Mouse (Mus musculus): Measurements from ENCODE around the gene Gm10134.
"Not testable (repeated sequence)": the region's sequence is repeated elsewhere in the genome, so short reads cannot be mapped to it uniquely, and the experiment has no call there.

Gm10134 gene

DNA sequence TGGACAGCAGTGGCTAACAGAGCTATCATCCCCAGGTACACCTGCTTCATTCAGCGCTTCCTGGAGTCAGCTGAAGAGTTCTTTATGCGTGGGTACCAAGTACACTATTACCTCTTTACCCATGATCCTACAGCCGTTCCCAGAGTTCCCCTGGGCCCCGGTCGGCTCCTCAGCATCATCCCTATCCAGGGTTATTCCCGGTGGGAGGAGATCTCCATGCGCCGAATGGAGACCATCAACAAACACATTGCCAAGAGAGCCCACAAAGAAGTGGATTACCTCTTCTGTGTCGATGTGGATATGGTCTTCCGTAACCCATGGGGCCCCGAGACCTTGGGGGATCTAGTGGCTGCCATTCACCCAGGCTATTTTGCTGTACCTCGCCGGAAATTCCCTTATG lies 1.2 kb upstream of the Gm10134 start:
- no peak for DNase-seq (ENCODE audit: low spot score)

DNA sequence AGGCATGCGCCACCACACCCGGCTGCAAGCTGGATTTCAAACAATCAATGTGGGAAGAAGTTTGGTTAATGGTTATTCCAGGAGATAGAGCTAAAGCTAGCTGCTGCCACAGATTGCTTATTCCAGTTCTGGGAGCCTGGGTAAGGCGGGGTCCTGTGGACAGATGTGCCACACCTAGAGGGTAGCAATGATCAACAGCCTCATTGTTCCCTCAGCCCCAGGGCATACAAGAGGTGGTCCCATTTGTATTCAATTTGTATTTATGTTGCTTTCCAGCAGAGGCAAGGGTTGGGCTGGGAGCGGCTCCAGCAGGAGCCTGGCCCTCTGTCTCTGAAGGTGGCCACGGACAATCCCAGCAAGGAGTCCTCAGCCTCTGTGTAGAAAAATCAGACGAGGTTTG lies 396 bp downstream of the Gm10134 start:
- DNase-seq (ENCODE audit: low spot score), result no peak

GRCm38 (mm10) chr2:28511600-28511999 lies 5.7 kb downstream of the Gm10134 start:
- DNase-seq (ENCODE audit: low spot score), result not testable (repeated sequence)

DNA sequence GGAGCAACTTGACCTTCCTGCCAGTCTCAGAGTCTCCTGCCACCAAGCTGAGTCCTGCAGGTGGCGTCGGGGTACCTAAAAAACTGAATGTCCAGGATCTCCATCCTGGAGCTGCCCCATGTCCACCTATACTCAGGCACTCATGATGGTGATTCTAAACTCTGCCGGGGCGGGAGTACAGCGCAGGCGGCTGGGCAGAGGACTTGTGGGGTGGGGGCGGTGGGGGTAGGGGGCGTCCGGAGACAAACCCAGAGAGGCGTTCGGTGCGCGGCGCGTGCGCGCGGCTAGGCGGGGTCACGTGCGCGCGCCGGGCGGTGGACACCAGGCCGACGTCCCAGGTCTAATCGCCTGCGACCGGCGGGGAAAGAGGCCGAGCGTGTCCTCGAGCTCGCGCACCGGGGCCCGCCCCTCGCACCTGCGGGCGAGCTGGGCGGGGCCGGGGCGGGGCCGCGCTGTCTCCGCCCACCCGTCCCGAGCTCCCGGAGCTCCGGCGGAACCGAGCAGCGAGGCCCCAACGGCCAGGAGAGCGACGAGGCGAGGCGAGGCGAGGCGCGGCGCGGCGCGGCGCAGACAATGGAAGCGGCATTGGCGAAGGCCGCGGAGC lies 7.0 kb downstream of the Gm10134 start, which contains the start of gene Ralgds:
Ralgds (plus strand) TSS at position 328 of the 604 bp plus-strand sequence.
- no peak for DNase-seq (ENCODE audit: low spot score)

GRCm38 (mm10) chr2:28513431-28514370 lies 7.8 kb downstream of the Gm10134 start:
- DNase-seq (ENCODE audit: low spot score), result no peak

DNA sequence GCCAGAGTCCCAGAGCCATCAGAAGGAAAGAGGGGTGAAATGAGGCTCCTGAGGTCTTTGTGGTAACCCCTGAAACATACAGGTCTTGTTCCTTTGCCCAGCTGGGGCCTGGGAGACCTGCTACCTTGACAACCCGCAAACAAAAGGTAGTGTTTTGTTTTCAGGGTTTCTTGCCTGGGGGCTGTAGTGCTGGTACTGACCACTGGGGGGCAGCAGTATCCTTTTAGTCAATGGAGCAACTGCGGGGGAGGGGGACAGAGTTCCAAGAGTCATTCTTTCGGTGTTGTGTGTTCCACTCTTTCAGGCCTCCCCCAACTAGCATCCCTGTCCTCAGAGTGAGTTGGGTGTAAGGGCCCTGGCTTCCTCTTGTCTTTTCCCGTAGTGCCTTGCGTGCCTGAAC lies 8.6 kb downstream of the Gm10134 start:
- peak; percentile 57 for DNase-seq (ENCODE audit: low spot score)

- peak; percentile 74 for DNase-seq (ENCODE audit: low spot score)
Measured at GRCm38 (mm10) chr2:28517206-28517909, 11.5 kb downstream of the Gm10134 start.

- DNase-seq (ENCODE audit: low spot score), result no peak
Measured at GRCm38 (mm10) chr2:28518231-28518630, 12.3 kb downstream of the Gm10134 start.

DNA sequence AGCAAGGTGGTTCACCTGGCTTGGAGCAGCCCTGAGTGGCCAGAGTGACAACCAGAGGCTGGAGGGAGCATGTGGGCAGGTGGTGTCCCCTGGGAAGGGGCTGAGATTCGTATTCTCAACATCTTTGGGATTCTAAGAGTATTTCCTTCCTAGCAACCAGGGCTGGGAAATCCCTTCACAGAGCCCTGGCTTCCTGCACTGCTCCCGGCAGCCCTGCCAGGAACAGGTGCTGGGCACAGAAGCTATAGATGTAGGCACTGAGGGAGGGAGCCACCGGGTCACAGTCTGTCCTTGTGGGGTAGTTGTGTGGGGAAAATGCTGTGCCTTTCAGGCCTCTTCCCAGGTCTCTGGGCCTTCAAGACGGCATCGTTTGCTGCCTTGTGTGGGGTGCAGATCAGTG lies 14.7 kb downstream of the Gm10134 start:
- no peak for DNase-seq (ENCODE audit: low spot score)

- no peak for DNase-seq (ENCODE audit: low spot score)
Measured at GRCm38 (mm10) chr2:28521571-28522151, 15.8 kb downstream of the Gm10134 start.

GRCm38 (mm10) chr2:28522166-28522565 lies 16.3 kb downstream of the Gm10134 start:
- DNase-seq (ENCODE audit: low spot score), result no peak

DNA sequence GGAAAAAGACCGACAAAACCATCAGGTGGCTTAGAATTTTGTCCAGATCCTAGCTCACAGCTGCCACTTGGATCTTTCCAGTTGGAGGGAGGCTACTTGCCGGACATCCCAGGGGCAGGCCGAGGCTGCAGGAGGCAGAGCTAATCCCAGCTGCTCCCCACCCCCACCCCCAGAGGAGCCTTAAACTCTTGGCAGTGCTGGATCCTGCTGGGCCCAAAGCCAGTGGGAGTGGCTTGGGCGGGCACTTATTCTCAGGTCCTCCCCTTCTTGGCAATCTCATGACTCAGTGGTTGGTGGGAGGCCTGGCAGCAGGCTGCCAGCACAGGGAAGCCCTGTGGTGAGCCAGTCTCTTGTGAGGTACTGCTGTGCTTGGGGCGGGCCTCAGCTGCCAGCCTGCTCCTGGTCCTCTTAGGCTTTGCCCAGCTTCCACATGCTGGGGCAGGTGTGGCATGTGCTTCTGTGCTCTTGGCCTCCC lies 17.8 kb downstream of the Gm10134 start:
- DNase-seq (ENCODE audit: low spot score), result no peak

DNA sequence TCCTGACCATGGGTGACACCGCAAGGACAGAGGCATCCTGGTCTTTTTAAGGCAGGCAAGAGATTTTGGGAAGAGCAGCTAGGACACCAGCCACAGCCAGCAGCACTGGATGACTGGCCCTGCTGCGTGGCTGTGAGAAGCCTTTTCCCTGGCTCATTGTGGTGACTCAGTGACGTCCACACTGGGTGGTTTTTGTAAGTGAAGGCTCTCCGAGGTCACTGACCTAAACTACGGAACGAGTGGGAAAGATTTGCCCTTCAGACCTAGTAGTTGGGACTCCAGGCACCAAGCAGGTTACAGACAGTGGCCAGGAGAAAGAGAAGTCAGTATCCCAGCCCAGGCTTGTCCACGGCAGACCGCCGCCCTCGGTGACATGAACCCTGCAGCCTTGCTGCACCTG lies 18.5 kb downstream of the Gm10134 start:
- no peak for DNase-seq (ENCODE audit: low spot score)

GRCm38 (mm10) chr2:28525219-28525942 lies 19.5 kb downstream of the Gm10134 start:
- no peak for DNase-seq (ENCODE audit: low spot score)

- no peak for DNase-seq (ENCODE audit: low spot score)
Measured at GRCm38 (mm10) chr2:28525943-28526876, 20.3 kb downstream of the Gm10134 start.

- DNase-seq (ENCODE audit: low spot score), result no peak
Measured at GRCm38 (mm10) chr2:28527436-28528353, 21.8 kb downstream of the Gm10134 start.

- DNase-seq (ENCODE audit: low spot score), result no peak
Measured at GRCm38 (mm10) chr2:28528354-28528730, 22.4 kb downstream of the Gm10134 start.

DNA sequence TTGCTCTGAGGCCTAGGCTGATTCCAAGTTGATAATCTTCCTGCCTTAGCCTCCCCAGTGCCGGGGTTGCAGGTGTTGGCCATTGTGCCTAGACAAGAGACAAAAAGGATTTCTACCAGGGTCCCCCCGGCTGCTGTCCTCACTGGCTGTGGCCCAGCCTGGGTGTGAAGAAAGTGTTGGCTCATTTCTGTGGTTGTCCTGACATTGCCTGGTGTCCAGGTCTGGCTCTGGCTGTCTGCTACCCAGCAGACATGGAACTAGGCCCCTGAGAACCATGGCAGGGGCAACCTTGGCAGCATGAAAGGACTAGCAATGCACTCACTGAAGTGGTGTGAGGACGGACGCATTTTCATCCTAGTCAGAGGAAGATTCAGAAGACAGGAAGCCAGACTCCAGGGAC lies 24.0 kb downstream of the Gm10134 start:
- no peak for DNase-seq (ENCODE audit: low spot score)

GRCm38 (mm10) chr2:28530311-28530710 lies 24.4 kb downstream of the Gm10134 start:
- DNase-seq (ENCODE audit: low spot score), result no peak

Measured in c-Kit-positive CD71-positive TER-119-positive erythroid progenitor cells, embryonic 14.5 days (primary cell).